Mouse (Mus musculus) stomach, embryonic 16.5 days (tissue): Measurements from ENCODE around the gene Mycbp2. TPM values are rescaled to one million over a fixed set of nuclear protein-coding genes. Genes with fewer than 3 reads are reported as not detected.

Source experiments
- ATAC-seq: fragments of 200-750 bp; cut with Nextera tagmentation; 2 replicates; pipeline ENCODE4 v1.8.0; 2017; ENCODE audit warnings: moderate number of reproducible peaks, moderate TSS enrichment; ENCODE audit not compliant: insufficient read depth, low FRiP score
- H3K27ac ChIP-seq: fragments of 300-500 bp; sonication (generic); 2 replicates; pipeline ENCODE4 v1.5.1; 2014; ENCODE audit warnings: low read length
- H3K27me3 ChIP-seq: fragments of 300-500 bp; sonication (generic); 2 replicates; pipeline ENCODE4 v1.6.1; 2014; ENCODE audit warnings: low read length, control low read depth, mixed read lengths; ENCODE audit not compliant: control insufficient read depth, insufficient read depth
- H3K36me3 ChIP-seq: fragments of 300-500 bp; sonication (generic); 2 replicates; pipeline ENCODE4 v1.6.1; 2014; ENCODE audit warnings: low read length; ENCODE audit not compliant: control insufficient read depth, insufficient read depth
- H3K4me1 ChIP-seq: fragments of 300-500 bp; sonication (generic); 2 replicates; pipeline ENCODE4 v1.6.1; 2014; ENCODE audit warnings: low read length, control low read depth, mixed read lengths; ENCODE audit not compliant: control insufficient read depth, insufficient read depth
- H3K4me2 ChIP-seq: fragments of 300-500 bp; sonication (generic); 2 replicates; pipeline ENCODE4 v1.6.1; 2014; ENCODE audit warnings: low read depth, low read length, mixed read lengths
- H3K4me3 ChIP-seq: fragments of 300-500 bp; sonication (generic); replicated peaks from 2 replicates; pipeline ENCODE4 v1.5.1; 2014; ENCODE audit warnings: mild to moderate bottlenecking, low read length
- H3K9ac ChIP-seq: fragments of 300-500 bp; sonication (generic); 2 replicates; pipeline ENCODE4 v1.6.1; 2014; ENCODE audit warnings: low read length
- H3K9me3 ChIP-seq: fragments of 300-500 bp; sonication (generic); replicated peaks from 2 replicates; pipeline ENCODE4 v1.6.1; 2016; ENCODE audit warnings: low read length, control low read depth; ENCODE audit not compliant: control insufficient read depth
- WGBS: fragments of 180-500 bp; shearing (Covaris S2); extraction: QIAGEN DNeasy Blood & Tissue Kit; methylation state at CpG from one replicate; pipeline ENCODE4 v1.1.7; 2014; 5-methylcytosine and 5-hydroxymethylcytosine counted together
- polyA plus RNA-seq: library from polyadenylated mRNA; unstranded; fragments of >200 nt; fragmentation: Nextera tagmentation; extraction: Ambion mirVana; gene quantifications from 2 replicates; pipeline ENCODE4 v1.2.1, GENCODE M21; 2015

The Mycbp2 gene
- polyA plus RNA-seq, 1 experiment from 2014 or later = 20.1 TPM

DNA sequence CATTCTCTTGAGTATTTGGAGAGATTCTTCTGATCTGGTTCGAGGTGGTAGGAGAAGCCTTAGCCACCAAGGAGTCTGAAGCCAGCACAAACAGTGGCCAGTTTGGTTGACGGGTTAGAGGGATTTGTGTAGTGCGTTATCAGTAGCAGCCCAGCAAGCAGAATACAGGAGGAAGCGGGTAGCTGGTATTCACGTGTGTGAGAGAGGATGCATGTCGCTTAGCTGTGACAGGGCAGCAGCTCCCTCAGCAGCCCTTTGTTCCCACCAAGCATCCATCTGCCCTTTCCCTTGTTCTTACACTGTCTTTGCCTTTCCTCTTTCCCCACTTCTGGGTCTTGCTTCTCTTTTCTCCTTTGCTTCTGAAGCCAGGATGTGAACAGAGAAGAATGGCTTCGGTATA is 271.4 kb downstream of the Mycbp2 start:
- ATAC-seq = no peak
- H3K27ac ChIP-seq = no peak overlapping the region
- no peak overlapping the region for H3K4me3 ChIP-seq
- 82% methylated on average over 7 of the region's 7 CpGs for WGBS
- no peaks in the 10 kb centered on the region for H3K9me3 ChIP-seq
- no peaks in the 10 kb centered on the region for H3K27me3 ChIP-seq
- no peaks in the 10 kb centered on the region for H3K4me1 ChIP-seq
- no peak overlapping the region for H3K4me2 ChIP-seq
- H3K36me3 ChIP-seq = peaks cover 9% of the 10 kb centered on the region; the same call in 1 of the 2 replicates
- no peak overlapping the region for H3K9ac ChIP-seq

DNA sequence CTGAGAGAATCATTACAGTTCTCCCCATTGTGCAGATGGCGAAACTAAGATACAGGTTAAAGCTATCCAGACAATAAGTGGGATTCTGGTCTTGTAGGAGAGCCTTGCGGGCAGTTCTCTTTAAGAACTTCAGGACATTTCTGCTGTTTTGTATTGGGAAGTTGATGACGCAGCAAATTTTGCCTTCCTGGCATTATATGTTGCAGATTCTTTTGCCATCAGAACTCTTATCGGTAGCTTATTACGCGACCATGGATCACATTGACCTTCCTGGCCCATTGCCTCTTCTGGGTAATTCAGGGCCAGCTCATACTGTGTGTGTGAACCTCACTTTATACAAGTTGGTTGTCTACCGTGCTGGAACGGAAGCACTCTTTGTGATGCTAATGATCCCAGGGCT is 272.8 kb downstream of the Mycbp2 start:
- no peak for ATAC-seq
- H3K4me2 ChIP-seq = no peak overlapping the region
- no peaks in the 10 kb centered on the region for H3K27me3 ChIP-seq
- H3K36me3 ChIP-seq = peaks cover 9% of the 10 kb centered on the region; the same call in 1 of the 2 replicates
- H3K9me3 ChIP-seq = no peaks in the 10 kb centered on the region
- no peak overlapping the region for H3K27ac ChIP-seq
- no peak overlapping the region for H3K9ac ChIP-seq
- H3K4me1 ChIP-seq = 0 out of 2 replicates have a peak, but pooled peaks cover 4% of the 10 kb centered on the region
- H3K4me3 ChIP-seq = no peak overlapping the region
- WGBS = 96% methylated on average over 8 of the region's 8 CpGs

DNA sequence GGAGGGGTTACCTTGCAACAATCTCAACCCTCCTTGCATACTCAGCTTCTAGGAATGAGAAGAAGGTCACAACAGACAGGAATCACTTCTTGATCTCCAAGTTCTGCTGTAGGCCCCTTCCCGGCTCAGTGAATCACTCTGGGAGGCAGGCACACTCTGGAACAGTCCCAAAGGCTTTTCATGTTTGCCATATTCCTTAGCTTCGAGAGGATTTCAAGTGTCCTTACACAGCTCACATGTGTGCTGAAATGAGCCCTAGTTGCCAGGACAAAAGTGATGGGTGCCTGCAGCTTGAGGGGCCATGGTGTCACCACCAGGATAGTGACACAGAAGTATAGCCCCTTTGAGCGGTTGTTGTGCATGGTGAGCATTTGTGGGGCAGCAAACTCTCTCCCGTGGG is 273.9 kb downstream of the Mycbp2 start:
- 89% methylated on average over 4 of the region's 4 CpGs for WGBS
- H3K4me3 ChIP-seq = no peak overlapping the region
- H3K36me3 ChIP-seq = peaks cover 9% of the 10 kb centered on the region; the same call in 1 of the 2 replicates
- H3K4me1 ChIP-seq = 0 out of 2 replicates have a peak, but pooled peaks cover 4% of the 10 kb centered on the region
- H3K9ac ChIP-seq = no peak overlapping the region
- H3K27ac ChIP-seq = no peak overlapping the region
- no peaks in the 10 kb centered on the region for H3K9me3 ChIP-seq
- no peak for ATAC-seq
- no peaks in the 10 kb centered on the region for H3K27me3 ChIP-seq
- H3K4me2 ChIP-seq = no peak overlapping the region

DNA sequence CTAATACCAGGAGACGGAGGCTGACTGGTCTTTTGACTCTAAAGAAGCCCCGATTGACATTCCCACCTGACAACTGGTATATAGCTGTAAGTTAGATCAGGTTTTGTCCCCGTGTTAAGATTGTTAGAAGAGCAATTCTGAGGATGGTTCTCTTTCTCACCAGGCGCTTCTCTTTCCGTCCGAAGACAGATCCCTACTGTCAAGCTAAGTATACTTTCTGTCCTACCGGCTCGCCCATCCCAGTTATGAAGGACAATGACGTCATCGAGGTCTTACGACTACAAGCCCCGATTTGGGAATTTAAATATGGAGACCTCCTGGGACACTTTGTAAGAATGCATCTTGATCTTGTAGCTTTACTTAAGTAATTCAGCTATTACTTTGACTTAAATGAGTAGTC is 275.1 kb downstream of the Mycbp2 start:
- Histone ChIP-seq H3K9ac (no peak overlapping the region), H3K4me3 (no peak overlapping the region), H3K4me2 (no peak overlapping the region), H3K27me3 (no peaks in the 10 kb centered on the region), H3K4me1 (0 out of 2 replicates have a peak, but pooled peaks cover 4% of the 10 kb centered on the region), H3K9me3 (no peaks in the 10 kb centered on the region), H3K36me3 (peaks cover 9% of the 10 kb centered on the region; the same call in 1 of the 2 replicates), H3K27ac (no peak overlapping the region)
- ATAC-seq = no peak
- 87% methylated on average over 12 of the region's 12 CpGs for WGBS

DNA sequence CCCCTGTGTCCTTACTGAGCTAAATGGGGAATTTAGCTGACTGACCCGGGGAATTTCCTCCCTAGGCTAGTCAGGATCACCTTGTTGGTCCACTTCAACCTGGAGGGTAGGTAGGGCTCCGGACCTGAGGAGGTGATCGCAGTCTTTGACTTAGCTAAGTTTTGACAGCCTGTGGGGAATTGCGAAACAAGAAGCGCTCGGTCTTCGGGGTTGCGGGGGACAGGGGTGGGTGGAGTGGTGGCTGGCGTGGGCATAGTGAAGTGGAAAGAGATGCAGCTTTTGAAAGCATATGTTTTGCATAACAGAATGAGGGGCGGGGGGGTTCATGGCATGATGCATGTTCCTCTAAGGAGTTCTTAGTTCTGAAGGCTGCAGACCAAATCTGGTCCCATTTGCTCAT is 275.8 kb downstream of the Mycbp2 start:
- WGBS = 2% methylated on average over 10 of the region's 10 CpGs
- Histone ChIP-seq H3K9ac (peak overlapping the region; percentile 92), H3K27ac (peak overlapping the region; percentile 93), H3K4me3 (peak overlapping the region; percentile 79), H3K4me2 (peak overlapping the region; percentile 98), H3K4me1 (0 out of 2 replicates have a peak, but pooled peaks cover 4% of the 10 kb centered on the region), H3K36me3 (peaks cover 9% of the 10 kb centered on the region; the same call in 1 of the 2 replicates), H3K27me3 (no peaks in the 10 kb centered on the region), H3K9me3 (no peaks in the 10 kb centered on the region)
- ATAC-seq = no peak

DNA sequence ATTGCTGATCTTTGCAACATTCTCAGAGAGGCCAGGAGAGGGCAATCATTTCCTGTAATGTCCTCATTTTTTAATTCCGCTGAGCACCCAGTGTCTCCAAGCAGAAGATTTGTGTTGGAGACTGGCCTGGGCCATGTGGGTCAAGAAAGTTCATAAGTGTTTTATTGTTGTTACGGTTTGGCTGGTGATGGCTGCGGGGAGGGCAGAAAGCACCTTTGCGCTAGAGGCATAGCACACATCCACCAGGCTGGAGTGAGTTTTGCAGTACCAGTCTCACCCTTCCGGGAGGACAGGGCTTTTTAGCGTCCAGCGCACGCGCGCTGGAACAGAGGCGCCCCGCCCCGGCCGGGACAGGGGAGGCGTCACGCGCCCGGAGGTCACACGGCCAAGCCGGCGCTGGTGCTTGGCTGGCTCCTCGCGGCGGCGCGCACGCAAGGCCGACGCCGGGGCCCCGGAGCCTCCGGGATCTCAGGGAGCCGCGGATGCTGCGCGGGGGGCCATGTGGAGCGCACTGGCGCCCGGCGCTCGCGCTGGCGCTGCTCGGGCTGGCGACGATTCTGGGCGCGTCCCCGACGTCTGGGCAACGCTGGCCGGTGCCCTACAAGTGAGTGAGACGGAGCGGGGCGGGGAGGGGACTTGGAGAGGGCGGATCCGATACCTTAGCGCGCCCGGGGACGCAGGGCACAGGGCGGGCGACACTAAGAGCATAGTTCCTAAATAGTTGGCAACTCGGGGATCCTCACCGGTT is 276.6 kb downstream of the Mycbp2 start, which contains the start of gene Cln5:
TSS of gene Cln5 (plus strand) at position 353 of the 748 bp plus-strand sequence.
- Histone ChIP-seq H3K36me3 (peaks cover 9% of the 10 kb centered on the region; the same call in 1 of the 2 replicates), H3K4me3 (peak within 1 kb of the TSS; percentile 79), H3K4me1 (0 out of 2 replicates have a peak, but pooled peaks cover 4% of the 10 kb centered on the region), H3K9me3 (no peaks in the 10 kb centered on the region), H3K4me2 (peak within 1 kb of the TSS; percentile 98), H3K27ac (peak within 1 kb of the TSS; percentile 94), H3K27me3 (no peaks in the 10 kb centered on the region), H3K9ac (peak within 1 kb of the TSS; percentile 92)
- under 1% methylated on average over 65 of the region's 65 CpGs for WGBS
- peak; percentile 98 for ATAC-seq

DNA sequence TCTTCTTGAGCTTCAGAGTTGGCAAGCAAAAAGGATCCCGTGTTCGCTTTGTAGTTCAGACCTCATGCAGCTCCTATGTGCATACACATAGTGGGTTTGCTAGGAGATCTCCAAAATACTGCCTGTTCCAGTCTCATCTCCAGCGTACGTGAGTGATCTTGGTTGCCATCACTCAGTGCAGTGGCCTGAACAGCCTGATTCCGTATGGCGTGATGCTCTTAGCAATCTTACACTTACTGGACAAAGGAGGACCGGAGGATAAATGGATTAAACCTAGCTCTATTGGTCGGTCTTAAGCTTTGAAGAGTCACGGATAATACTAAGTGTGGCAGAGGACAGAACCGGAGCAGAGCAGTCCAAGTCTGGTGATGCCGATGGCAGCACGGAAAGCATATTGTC is 277.1 kb downstream of the Mycbp2 start:
- ATAC-seq = no peak
- WGBS = 14% methylated on average over 12 of the region's 12 CpGs
- H3K9me3 ChIP-seq = no peaks in the 10 kb centered on the region
- 0 out of 2 replicates have a peak, but pooled peaks cover 4% of the 10 kb centered on the region for H3K4me1 ChIP-seq
- peak overlapping the region; percentile 94 for H3K27ac ChIP-seq
- peak overlapping the region; percentile 92 for H3K9ac ChIP-seq
- H3K4me3 ChIP-seq = peak overlapping the region; percentile 79
- H3K36me3 ChIP-seq = peaks cover 6% of the 10 kb centered on the region; the same call in 1 of the 2 replicates
- peak overlapping the region; percentile 98 for H3K4me2 ChIP-seq
- no peaks in the 10 kb centered on the region for H3K27me3 ChIP-seq

DNA sequence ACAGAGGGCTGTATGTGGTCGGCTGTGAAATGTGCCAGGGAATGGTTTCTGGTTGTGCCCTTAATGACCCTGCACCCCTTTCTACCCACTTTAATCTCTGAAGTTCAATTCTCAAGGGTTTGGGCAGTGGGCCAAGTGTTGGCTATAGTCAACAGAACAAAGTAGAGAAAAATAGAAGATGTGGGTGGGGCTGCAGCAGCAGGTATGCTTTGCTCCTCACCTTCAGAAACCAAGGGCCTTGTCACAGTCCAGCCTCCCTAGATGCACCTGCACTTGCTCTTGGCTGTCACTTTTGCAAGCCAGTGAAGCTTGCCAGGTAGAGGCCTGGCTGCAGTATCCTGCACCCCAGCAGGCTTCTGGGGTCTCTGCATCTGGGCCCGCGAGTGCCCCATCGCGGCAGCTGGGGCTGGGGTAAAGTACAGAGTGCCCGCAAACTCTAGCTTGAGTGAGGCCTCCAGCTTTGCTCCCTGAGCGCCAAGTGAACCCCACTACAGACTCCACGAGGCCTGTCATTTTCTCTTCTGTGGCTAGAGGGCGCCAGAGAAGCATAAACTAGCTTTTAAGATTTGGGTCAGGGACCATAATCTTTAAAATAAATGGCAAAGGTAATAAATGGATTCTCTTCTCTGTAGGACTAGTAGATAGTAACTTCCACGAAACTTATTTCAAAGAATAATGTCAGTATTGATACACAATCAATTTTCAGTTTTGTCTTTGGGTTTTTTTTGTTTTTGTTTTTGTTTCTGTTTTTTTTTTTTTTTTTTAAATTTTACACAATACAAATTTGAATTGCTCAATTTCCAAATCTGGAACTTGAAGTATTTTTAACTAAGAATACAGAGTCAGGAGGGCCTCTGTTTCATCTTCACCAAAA is 281.1 kb downstream of the Mycbp2 start:
- peak overlapping the region; percentile 43; the same call in 1 of the 2 replicates for H3K9ac ChIP-seq
- peak overlapping the region; percentile 62 for H3K27ac ChIP-seq
- WGBS = 13% methylated on average over 10 of the region's 10 CpGs
- H3K9me3 ChIP-seq = no peaks in the 10 kb centered on the region
- ATAC-seq = no peak
- H3K4me1 ChIP-seq = 0 out of 2 replicates have a peak, but pooled peaks cover 4% of the 10 kb centered on the region
- no peak overlapping the region for H3K4me3 ChIP-seq
- H3K27me3 ChIP-seq = no peaks in the 10 kb centered on the region
- H3K4me2 ChIP-seq = 0 out of 2 replicates have a peak overlapping the region, but pooled peaks have one; percentile 32
- no peaks in the 10 kb centered on the region for H3K36me3 ChIP-seq
